8 mouse cellular contexts compared by ENCODE assay signal in genomic region chr5:149051571-149052420, GRCm38 (mm10). TPM values are rescaled to one million over a fixed set of nuclear protein-coding genes. Genes with fewer than 3 reads are reported as not detected.
DNase-seq lines count a peak whose midpoint lies in the region; ATAC-seq and TF ChIP-seq lines count a peak whose summit lies in the region.

No protein-coding gene starts in this region.

- peak overlapping the region; percentile 71 for H3K4me2 ChIP-seq in forebrain, embryonic 11.5 days (ENCODE audit: low read depth, low read length, severe bottlenecking)
- peak overlapping the region; percentile 72 for H3K4me2 ChIP-seq in heart, embryonic 16.5 days (ENCODE audit: low read depth, low read length)
- peak overlapping the region; percentile 94 for H3K4me2 ChIP-seq in liver, embryonic 14.5 days (ENCODE audit: low read depth)
- H3K4me2 ChIP-seq in stomach, embryonic 14.5 days (replicated peaks; ENCODE audit: low read depth, low read length): peak overlapping the region; percentile 84

- no peak for TF ChIP-seq EP300 in liver, embryonic 14.5 days (IDR thresholded peaks at IDR 0.05; ENCODE audit: low read depth)

- H3K27ac ChIP-seq in brown adipose tissue, adult 24 weeks (replicated peaks; ENCODE audit: low read depth, low read length): peak overlapping the region; percentile 91
- H3K27ac ChIP-seq in forebrain, embryonic 11.5 days (ENCODE audit: low read depth, low read length): peak overlapping the region; percentile 99
- H3K27ac ChIP-seq in heart, embryonic 16.5 days (ENCODE audit: low read length): peak overlapping the region; percentile 98
- H3K27ac ChIP-seq in liver, embryonic 14.5 days: peak overlapping the region; percentile 79
- peak overlapping the region; percentile 98 for H3K27ac ChIP-seq in stomach, embryonic 14.5 days (ENCODE audit: low read length)

- no peak for TF ChIP-seq CTCF in liver, embryonic 14.5 days (IDR thresholded peaks at IDR 0.05; ENCODE audit: low read depth)

- DNase-seq in CD4-positive, CD25-positive, alpha-beta regulatory T cell, adult 2 months (ENCODE audit: low read depth, low spot score): peak; percentile 92
- peak; percentile 92 for DNase-seq in forebrain, embryonic 11.5 days (ENCODE audit: low spot score)
- DNase-seq in kidney, postnatal 25 days: peak; percentile 88 to 93
- peak in 1 of 3 experiments; percentile 42 for DNase-seq in liver, embryonic 14.5 days (ENCODE audit: low read depth in 3 of 3, low spot score in 3 of 3)
- peak; percentile 81 for DNase-seq in neural tube, embryonic 10.5 days (ENCODE audit: extremely low spot score, low spot score)

- peak; percentile 55 for ATAC-seq in forebrain, embryonic 11.5 days (replicated peaks; ENCODE audit: low FRiP score)
- ATAC-seq in heart, embryonic 16.5 days (replicated peaks; ENCODE audit: extremely low read depth, insufficient read depth, low FRiP score): peak; percentile 35
- ATAC-seq in liver, embryonic 14.5 days (ENCODE audit: insufficient read depth): peak; percentile 26
- ATAC-seq in stomach, embryonic 14.5 days (ENCODE audit: insufficient number of reproducible peaks, insufficient read depth, low FRiP score, low read depth): peak; percentile 29

- H3K27me3 ChIP-seq in forebrain, embryonic 11.5 days (ENCODE audit: control insufficient read depth, insufficient read depth, low read length): no peaks in the 10 kb centered on the region
- no peaks in the 10 kb centered on the region for H3K27me3 ChIP-seq in heart, embryonic 16.5 days (ENCODE audit: control insufficient read depth, insufficient read depth, low read length)
- no peaks in the 10 kb centered on the region for H3K27me3 ChIP-seq in liver, embryonic 14.5 days (ENCODE audit: control insufficient read depth, insufficient read depth, low read length)
- H3K27me3 ChIP-seq in stomach, embryonic 14.5 days (ENCODE audit: control insufficient read depth, insufficient read depth, low read length): no peaks in the 10 kb centered on the region

- WGBS in forebrain, embryonic 11.5 days: under 1% methylated on average over 88 of the region's 120 CpGs
- WGBS in heart, embryonic 16.5 days: under 1% methylated on average over 58 of the region's 120 CpGs
- WGBS in liver, embryonic 14.5 days (ENCODE audit: insufficient replicate concordance): 1% methylated on average over 76 of the region's 120 CpGs
- 0% methylated on average over 69 of the region's 120 CpGs for WGBS in stomach, embryonic 14.5 days

- H3K36me3 ChIP-seq in forebrain, embryonic 11.5 days (ENCODE audit: control insufficient read depth, insufficient read depth, low read length): no peaks in the 10 kb centered on the region; the same call in 1 of the 2 replicates
- H3K36me3 ChIP-seq in heart, embryonic 16.5 days (ENCODE audit: control insufficient read depth, insufficient read depth): peaks cover 13% of the 10 kb centered on the region
- H3K36me3 ChIP-seq in liver, embryonic 14.5 days (replicated peaks; ENCODE audit: control insufficient read depth, insufficient read depth, low read depth): peaks cover 28% of the 10 kb centered on the region
- H3K36me3 ChIP-seq in stomach, embryonic 14.5 days (ENCODE audit: control insufficient read depth, insufficient read depth, low read length): peaks cover 16% of the 10 kb centered on the region

- H3K4me1 ChIP-seq in brown adipose tissue, adult 24 weeks (ENCODE audit: control insufficient read depth, insufficient read depth, insufficient read length, low read length): no peaks in the 10 kb centered on the region
- H3K4me1 ChIP-seq in forebrain, embryonic 11.5 days (replicated peaks; ENCODE audit: control insufficient read depth, insufficient read depth, low read length): no peaks in the 10 kb centered on the region; the same call in 1 of the 2 replicates
- H3K4me1 ChIP-seq in heart, embryonic 16.5 days (ENCODE audit: control insufficient read depth, insufficient read depth, low read length): peaks cover 16% of the 10 kb centered on the region
- peaks cover 10 to 11% of the 10 kb centered on the region in 2 experiments for H3K4me1 ChIP-seq in liver, embryonic 14.5 days (replicated peaks; ENCODE audit: control insufficient read depth in 2 of 2, insufficient read depth in 2 of 2, low read length in 1 of 2)
- H3K4me1 ChIP-seq in stomach, embryonic 14.5 days (ENCODE audit: control insufficient read depth, insufficient read depth, low read length): peaks cover 3% of the 10 kb centered on the region; the same call in 1 of the 2 replicates

- H3K9ac ChIP-seq in forebrain, embryonic 11.5 days (ENCODE audit: low read length): peak overlapping the region; percentile 99
- peak overlapping the region; percentile 98 for H3K9ac ChIP-seq in heart, embryonic 16.5 days (ENCODE audit: low read length)
- peak overlapping the region; percentile 87 for H3K9ac ChIP-seq in liver, embryonic 14.5 days (replicated peaks)
- H3K9ac ChIP-seq in stomach, embryonic 14.5 days (replicated peaks; ENCODE audit: low read depth, low read length): peak overlapping the region; percentile 98

- H3K9me3 ChIP-seq in forebrain, embryonic 11.5 days (ENCODE audit: control insufficient read depth, low read length): no peaks in the 10 kb centered on the region
- H3K9me3 ChIP-seq in heart, embryonic 16.5 days (replicated peaks; ENCODE audit: control insufficient read depth, low read length): no peaks in the 10 kb centered on the region
- H3K9me3 ChIP-seq in liver, embryonic 14.5 days (ENCODE audit: control insufficient read depth, low read length): no peaks in the 10 kb centered on the region
- no peaks in the 10 kb centered on the region for H3K9me3 ChIP-seq in stomach, embryonic 14.5 days (ENCODE audit: control insufficient read depth, low read depth, low read length)

- H3K4me3 ChIP-seq in brown adipose tissue, adult 24 weeks (ENCODE audit: insufficient read depth, low read depth, low read length): peak overlapping the region; percentile 74
- peak overlapping the region; percentile 93 for H3K4me3 ChIP-seq in forebrain, embryonic 11.5 days (ENCODE audit: low read depth, low read length)
- H3K4me3 ChIP-seq in heart, embryonic 16.5 days (ENCODE audit: low read length): peak overlapping the region; percentile 81
- peak overlapping the region; percentile 92 to 93 for H3K4me3 ChIP-seq in liver, embryonic 14.5 days (ENCODE audit: insufficient read depth in 1 of 2, low read depth in 2 of 2, low read length in 2 of 2)
- H3K4me3 ChIP-seq in stomach, embryonic 14.5 days (ENCODE audit: low read depth, low read length): peak overlapping the region; percentile 63

RNA-seq across cellular contexts. Expression of gene Gm42791, which starts 56.8 kb away (rescaled TPM):
- not detected in 2 replicates for polyA plus RNA-seq in brown adipose tissue, adult 24 weeks (2012; ENCODE audit: insufficient read depth, insufficient read length, missing spikeins)
- 4.6 TPM in 1 of 2 replicates, not detected in the other for polyA plus RNA-seq in forebrain, embryonic 11.5 days (2014; fragmentation: Nextera tagmentation; extraction: Ambion mirVana)
- polyA plus RNA-seq in heart, embryonic 16.5 days (2015; fragmentation: Nextera tagmentation; extraction: Ambion mirVana): 1.4 TPM in 1 of 2 replicates, not detected in the other
- not detected in 2 replicates for polyA plus RNA-seq in liver, embryonic 14.5 days (2012; rRNA removed)
- 1.0 TPM in 1 of 2 replicates, not detected in the other for polyA plus RNA-seq in liver, embryonic 14.5 days (2014; fragmentation: Nextera tagmentation; extraction: Ambion mirVana)
- polyA plus RNA-seq in stomach, embryonic 14.5 days (2014; fragmentation: Nextera tagmentation; extraction: Ambion mirVana): not detected in 2 replicates
